Mouse (Mus musculus): ENCODE measurements around the gene Prr12.

GRCm38 (mm10) chr7:45016761-45017160 is 35.9 kb downstream of the Prr12 start:
- no peak for TF ChIP-seq CTCF (IDR thresholded peaks at IDR 0.05; ENCODE audit: extremely low read depth, insufficient read depth, low read length)
- no peak for TF ChIP-seq POLR2A (IDR thresholded peaks at IDR 0.05; ENCODE audit: extremely low read depth, insufficient read depth, low read length)

Data from cortical plate, adult 2 months (tissue).